Mouse (Mus musculus) CD8-positive naive resting alpha-beta T cell, adult 2 months (primary cell): ENCODE data around the gene Acot1.
"Not testable (repeated sequence)": the region's sequence is repeated elsewhere in the genome, so short reads cannot be mapped to it uniquely, and the experiment has no call there.

ENCODE experiments used
- DNase-seq, 2 experiments: peaks; one replicate each; pipeline ENCODE4 v3.0.0; 2022; ENCODE audit warnings: low read depth in 2 of 2, low spot score in 2 of 2

The Acot1 gene

DNA sequence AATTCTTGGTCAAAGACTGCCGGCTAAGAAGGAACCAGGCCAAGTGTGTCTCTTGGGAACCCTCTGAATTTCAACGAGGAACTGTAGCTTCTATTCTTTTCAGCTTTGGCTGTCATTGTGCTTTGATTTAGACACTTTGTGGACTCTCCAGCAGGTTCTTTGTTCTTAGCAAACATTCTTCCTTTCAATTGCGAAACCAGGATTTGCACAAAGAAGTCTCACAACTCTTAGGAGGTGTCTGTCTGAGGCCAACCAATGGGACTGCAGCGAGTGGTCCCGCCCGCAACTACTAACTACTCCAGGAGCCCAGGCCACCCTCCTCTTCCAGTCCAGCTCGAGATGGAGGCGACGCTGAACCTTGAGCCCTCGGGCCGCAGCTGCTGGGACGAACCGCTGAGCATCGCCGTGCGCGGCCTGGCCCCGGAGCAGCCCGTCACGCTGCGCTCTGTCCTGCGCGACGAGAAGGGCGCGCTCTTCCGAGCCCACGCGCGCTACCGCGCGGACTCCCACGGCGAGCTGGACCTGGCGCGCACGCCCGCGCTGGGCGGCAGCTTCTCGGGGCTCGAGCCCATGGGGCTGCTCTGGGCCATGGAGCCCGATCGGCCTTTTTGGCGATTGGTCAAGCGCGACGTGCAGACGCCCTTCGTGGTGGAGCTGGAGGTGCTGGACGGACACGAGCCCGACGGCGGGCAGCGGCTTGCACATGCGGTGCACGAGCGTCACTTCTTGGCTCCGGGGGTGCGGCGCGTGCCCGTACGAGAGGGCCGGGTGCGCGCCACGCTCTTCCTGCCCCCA is at the start of gene Acot1:
Gene Acot1, plus strand, starts transcription at position 320 of the 795 bp plus-strand sequence.
- not testable (repeated sequence) for DNase-seq

- DNase-seq = no peak
Measured at GRCm38 (mm10) chr12:83965235-83965634, 44.1 kb upstream of the Acot1 start.

GRCm38 (mm10) chr12:83972117-83972516 is 37.2 kb upstream of the Acot1 start:
- peak; percentile 35 to 57 for DNase-seq

GRCm38 (mm10) chr12:83978862-83979261 is 30.4 kb upstream of the Acot1 start:
- no peak for DNase-seq

DNA sequence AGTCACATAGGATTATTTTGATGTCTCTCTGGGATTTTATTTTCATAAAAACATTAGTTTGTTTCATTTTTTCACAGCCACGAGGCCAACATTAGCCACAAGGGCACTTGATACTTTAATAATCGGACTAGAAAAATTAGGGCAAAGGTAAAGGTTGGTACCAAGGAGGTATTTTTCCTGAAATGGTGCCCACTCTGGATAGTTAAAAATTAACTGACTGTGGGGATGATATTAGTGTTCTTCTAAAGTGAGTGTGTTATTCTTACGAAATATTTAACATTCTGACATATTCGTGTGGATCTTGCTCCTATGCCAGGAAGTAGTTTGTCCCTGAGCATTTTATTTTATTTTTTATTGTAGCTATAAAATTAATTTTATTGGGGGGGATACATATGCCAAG is 27.7 kb upstream of the Acot1 start:
- no peak for DNase-seq

- no peak for DNase-seq
Measured at GRCm38 (mm10) chr12:83984752-83985151, 24.5 kb upstream of the Acot1 start, which contains the start of gene Heatr4. Heatr4 (minus strand) TSS chr12:83984852.

- no peak for DNase-seq
Measured at GRCm38 (mm10) chr12:83987242-83987582, 22.1 kb upstream of the Acot1 start.

DNA sequence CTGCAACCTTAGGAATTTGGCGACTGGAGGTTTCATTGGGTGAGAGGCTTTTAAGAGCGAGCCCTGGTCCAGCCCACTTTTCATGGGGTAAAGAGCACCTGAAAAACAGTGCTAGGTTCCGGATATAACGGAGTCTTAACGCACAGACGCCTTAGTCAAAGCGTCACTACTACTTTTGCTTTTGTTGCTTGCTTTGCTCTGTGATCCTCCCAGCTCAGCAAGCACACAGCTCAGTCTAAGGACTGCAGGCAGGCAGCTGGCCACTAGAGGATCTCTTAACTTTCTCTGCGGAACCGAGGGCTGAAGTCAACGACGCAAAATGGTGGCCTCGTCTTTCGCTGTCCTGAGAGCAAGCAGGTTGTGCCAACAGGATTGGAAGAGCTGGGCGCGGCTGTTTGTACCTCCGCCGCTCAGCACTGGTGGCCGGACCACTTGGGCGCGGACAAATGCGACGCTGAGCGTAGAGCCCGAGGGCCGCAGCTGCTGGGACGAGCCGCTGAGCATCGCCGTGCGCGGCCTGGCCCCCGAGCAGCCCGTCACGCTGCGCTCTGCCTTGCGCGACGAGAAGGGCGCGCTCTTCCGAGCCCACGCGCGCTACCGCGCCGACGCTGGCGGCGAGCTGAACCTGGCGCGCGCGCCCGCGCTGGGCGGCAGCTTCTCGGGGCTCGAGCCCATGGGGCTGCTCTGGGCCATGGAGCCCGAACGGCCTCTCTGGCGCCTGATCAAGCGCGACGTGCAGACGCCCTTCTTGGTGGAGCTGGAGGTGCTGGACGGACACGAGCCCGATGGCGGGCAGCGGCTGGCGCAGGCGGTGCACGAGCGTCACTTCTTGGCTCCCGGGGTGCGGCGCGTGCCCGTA is 21.5 kb upstream of the Acot1 start, which contains the start of gene Acot2:
Gene Acot2, plus strand, starts transcription at position 279 of the 859 bp plus-strand sequence.
- DNase-seq = peak; percentile 81 to 85

DNA sequence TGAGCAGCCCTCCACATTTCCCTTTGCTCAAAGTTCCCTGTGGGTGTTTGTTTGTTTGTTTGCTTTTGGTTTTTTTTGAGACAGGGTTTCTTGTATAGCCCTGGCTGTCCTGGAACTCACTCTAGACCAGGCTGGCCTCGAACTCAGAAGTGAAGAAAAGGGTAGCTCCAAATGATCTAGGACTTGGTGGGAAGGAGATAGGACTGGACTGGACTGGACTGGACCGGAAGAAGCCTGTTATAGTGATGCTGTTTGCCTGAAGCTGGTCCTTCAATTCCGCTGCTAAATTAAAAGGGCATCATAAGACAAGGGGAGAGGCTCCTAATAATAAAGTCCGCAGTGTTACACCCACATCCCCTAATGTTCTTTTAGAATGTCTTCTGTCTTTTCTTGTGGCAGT is 20.8 kb upstream of the Acot1 start:
- DNase-seq = no peak

DNA sequence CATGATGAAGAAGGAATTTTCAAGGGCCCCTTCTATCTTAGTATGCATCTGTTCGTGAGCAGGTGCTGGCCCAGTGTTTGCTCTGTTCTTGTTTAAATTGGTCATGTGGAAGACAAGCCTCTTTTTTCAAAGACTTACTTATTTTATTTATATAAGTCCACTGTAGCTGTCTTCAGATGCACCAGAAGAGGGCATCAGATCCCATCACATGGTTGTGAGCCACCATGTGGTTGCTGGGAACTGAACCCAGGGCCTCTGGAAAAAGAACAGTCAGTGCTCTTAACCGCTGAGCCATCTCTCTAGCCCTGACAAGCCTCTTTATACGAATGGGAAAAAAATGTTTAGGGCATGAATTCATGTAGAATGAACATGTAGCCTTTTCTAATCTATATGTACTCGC is 19.9 kb upstream of the Acot1 start:
- no peak for DNase-seq

DNA sequence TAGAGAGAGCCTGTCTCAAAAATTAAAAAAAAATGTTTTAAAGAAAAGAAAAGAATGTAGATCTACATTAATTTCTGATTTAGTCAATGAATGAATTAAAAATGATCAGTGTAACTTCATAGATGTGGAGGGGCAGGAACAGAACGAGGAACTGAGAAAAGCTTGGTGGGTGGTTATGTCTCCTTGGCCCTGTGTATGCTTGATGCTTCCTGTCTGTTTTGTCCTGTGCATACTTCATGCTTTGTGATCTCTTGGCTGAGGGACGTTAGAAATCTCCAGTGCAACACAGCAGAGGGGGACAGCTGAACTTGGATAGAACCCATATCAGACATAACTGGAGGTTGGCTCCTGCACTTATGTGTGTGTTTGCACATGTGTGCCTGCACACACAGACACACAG is 12.1 kb upstream of the Acot1 start:
- DNase-seq = no peak

DNA sequence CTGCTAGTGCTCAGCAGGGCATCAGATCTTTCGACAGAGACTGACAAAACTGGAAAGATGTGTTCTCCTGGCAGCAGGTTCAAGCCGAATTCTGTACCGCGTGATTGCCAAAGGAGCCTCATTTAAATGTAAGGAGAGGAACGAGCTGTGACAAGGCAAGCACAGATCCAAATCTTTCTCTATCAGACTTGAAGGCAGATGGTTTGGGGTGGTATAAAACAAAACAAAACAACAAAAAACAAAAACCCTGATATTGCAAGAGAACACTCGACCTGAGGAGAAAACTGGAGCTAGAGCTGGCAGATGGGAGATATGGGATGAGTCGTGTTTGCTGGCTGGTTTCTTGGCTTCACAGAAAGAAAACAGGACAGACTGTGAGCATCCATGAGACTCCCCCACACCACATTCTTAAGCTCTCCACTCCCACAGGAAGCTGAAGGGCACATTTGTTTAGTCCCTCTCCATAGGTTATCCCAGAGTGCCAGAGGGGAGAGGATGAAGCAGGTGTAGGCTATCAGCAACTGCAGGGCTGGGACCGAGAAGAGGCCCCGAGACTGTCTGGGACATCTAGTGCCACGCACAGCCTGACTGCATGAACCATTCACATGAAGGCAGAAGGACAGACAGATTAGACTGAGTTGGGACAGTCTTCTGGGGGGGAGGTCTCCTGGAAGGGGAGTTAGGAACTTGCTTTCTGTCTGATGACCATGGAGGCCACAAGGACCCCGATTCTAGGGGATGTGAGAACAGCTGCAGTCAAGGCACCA is 10.8 kb upstream of the Acot1 start:
- no peak for DNase-seq

DNA sequence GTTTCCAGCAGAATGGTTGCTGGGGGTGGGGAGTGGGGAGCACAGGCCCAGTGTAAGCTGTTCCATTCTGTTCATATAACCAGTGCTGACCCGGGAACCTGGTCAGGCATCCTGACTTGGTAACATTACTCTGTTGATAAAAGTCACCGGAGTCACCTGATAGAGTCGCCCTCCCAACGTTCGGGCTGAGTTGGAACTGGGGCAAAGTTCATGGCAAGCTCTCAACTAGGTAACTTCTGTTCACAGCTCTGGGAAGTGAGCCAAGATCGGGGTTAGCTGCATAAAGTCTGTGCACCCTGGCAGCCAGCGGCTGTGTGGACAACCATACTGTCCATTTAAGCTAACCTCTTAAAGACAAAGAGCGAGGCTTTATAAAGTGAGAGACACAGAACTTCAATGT is 10.1 kb upstream of the Acot1 start:
- not testable (repeated sequence) for DNase-seq

GRCm38 (mm10) chr12:84000418-84000817 is 8.9 kb upstream of the Acot1 start:
- DNase-seq = no peak

GRCm38 (mm10) chr12:84003866-84004265 is 5.4 kb upstream of the Acot1 start:
- no peak for DNase-seq

- DNase-seq = no peak
Measured at GRCm38 (mm10) chr12:84008251-84008650, 1.0 kb upstream of the Acot1 start.

GRCm38 (mm10) chr12:84008729-84009128 is 561 bp upstream of the Acot1 start:
- DNase-seq = no peak

DNA sequence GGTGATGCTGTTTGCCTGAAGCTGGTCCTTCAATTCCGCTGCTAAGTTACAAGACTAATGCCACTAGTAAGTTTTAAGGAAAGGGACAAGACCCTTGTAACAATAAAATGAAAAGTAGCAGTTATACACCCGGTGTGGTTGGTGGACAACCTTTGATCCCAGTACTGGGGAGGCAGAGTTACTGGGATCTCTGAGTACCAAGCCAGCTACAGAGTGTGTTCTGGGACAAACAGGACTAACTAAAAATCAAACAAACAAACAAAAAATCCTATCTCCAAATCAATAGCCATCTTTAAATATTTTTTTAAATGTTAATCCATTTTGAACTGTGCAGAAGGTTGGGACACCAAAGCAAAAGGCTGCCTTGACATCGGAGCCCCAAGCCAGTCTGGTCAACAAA is 911 bp downstream of the Acot1 start:
- no peak for DNase-seq

DNA sequence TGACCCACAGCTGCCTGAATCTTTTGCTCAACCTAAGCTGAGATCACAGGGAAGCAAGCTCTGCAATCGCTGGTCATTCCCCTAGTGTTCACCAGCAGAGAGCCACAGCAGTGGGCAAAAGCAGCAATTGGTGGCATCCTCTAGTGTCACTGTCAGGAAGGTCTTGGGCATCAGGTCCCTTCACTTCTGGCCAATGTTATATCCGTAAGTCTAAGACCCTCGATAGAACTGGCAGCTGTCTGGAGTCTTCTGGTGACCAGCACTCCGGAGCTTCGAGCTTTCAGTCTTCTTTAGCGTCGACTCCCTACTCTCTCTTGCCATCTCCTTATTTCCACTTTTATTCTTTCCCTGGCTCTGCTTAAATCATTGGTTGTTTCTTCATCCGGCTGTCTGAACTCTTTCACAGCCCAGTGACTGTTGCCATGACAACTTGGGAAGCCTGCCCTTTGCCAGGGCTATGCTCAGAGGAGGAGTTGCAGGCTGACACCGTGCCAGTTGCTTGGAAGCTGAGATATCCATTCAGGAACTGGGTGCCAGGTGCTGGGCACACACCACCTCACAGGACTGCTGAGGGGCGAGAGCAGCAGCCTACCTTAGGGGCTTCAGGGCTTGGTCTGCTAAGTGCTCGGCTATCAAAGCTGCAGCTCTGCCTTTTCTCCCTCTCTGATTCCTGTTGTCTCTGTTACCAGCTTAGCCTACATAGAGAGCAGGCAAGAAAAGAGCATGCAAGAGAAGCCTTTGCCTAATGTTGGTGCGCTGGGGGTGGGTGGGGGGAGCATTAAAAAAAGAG is 2.2 kb downstream of the Acot1 start:
- no peak for DNase-seq

- no peak for DNase-seq
Measured at GRCm38 (mm10) chr12:84013130-84013529, 3.8 kb downstream of the Acot1 start.

DNA sequence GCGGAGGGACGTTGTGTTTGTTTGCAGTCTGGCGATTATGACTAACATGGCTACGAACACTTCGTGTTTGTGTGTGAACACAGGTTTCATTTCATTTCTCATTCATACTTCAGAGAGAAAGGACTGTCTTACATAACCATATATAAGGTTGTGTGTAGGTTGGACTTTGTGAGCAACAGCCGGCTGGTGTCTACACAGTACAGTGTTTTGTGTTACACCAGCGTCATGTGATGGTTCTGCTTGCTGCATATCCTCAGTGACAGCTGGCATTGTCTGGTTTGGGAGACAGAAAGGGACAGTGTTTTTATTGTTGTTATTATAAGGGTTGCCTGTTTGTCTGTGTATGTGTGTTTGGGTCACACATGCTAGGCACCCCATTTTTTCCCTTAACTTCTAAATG is 4.4 kb downstream of the Acot1 start:
- no peak for DNase-seq
